Mouse (Mus musculus): Measurements from ENCODE around the gene Ube2q1.

Ube2q1 gene

GRCm38 (mm10) chr3:89821548-89822480, 48.4 kb downstream of the Ube2q1 start:
- no peak for DNase-seq

GRCm38 (mm10) chr3:89823594-89823993, 50.2 kb downstream of the Ube2q1 start:
- DNase-seq = no peak

- DNase-seq = no peak
These were observed 52.9 kb downstream of the Ube2q1 start for GRCm38 (mm10) chr3:89826295-89826694.

GRCm38 (mm10) chr3:89830815-89831591, 57.6 kb downstream of the Ube2q1 start, which contains the start of gene She:
Gene She (plus strand): TSS chr3:89831370.
- no peak for DNase-seq

All from cerebellum, postnatal 25 days (tissue).